Mouse (Mus musculus): ENCODE measurements around the gene Lztr1. TPM values are rescaled to one million over a fixed set of nuclear protein-coding genes. Genes with fewer than 3 reads are reported as not detected.

Gene Lztr1
- polyA plus RNA-seq, 1 experiment from 2014 or later, result 30.9 TPM

GRCm38 (mm10) chr16:17556180-17556579 lies 47.7 kb downstream of the Lztr1 start:
- no peak for DNase-seq (ENCODE audit: low spot score)

- DNase-seq (ENCODE audit: low spot score), result no peak
Measured at GRCm38 (mm10) chr16:17556907-17557306, 48.4 kb downstream of the Lztr1 start.

GRCm38 (mm10) chr16:17557947-17558480 lies 49.5 kb downstream of the Lztr1 start:
- DNase-seq (ENCODE audit: low spot score), result peak; percentile 61

- DNase-seq (ENCODE audit: low spot score), result peak; percentile 25
Measured at GRCm38 (mm10) chr16:17558811-17559210, 50.3 kb downstream of the Lztr1 start.

GRCm38 (mm10) chr16:17559396-17560027 lies 51.0 kb downstream of the Lztr1 start:
- no peak for DNase-seq (ENCODE audit: low spot score)

GRCm38 (mm10) chr16:17561128-17561750 lies 52.8 kb downstream of the Lztr1 start, which contains the start of gene Lrrc74b:
Gene Lrrc74b, minus strand, starts transcription at chr16:17561247.
- DNase-seq (ENCODE audit: low spot score), result no peak

GRCm38 (mm10) chr16:17561751-17562208 lies 53.3 kb downstream of the Lztr1 start, which contains the start of gene P2rx6:
Gene P2rx6, plus strand, starts transcription at chr16:17561885.
- DNase-seq (ENCODE audit: low spot score), result peak; percentile 5

GRCm38 (mm10) chr16:17563580-17563979 lies 55.1 kb downstream of the Lztr1 start:
- no peak for DNase-seq (ENCODE audit: low spot score)

GRCm38 (mm10) chr16:17564221-17564620 lies 55.7 kb downstream of the Lztr1 start:
- no peak for DNase-seq (ENCODE audit: low spot score)

- DNase-seq (ENCODE audit: low spot score), result no peak
Measured at GRCm38 (mm10) chr16:17564771-17565170, 56.3 kb downstream of the Lztr1 start.

GRCm38 (mm10) chr16:17566186-17566585 lies 57.7 kb downstream of the Lztr1 start:
- no peak for DNase-seq (ENCODE audit: low spot score)

Other genes with a start within 250 kb of the Lztr1 start
- gene Tmem191c, start 232.6 kb upstream of the Lztr1 start, polyA plus RNA-seq (2015; fragmentation: Nextera tagmentation; extraction: Ambion mirVana), result 33.3 and 50.5 TPM in 2 replicates
- 0.15 and 0.30 TPM in 2 replicates for gene Serpind1, start 177.3 kb upstream of the Lztr1 start, polyA plus RNA-seq (2015; fragmentation: Nextera tagmentation; extraction: Ambion mirVana)
- gene Snap29, start 102.7 kb upstream of the Lztr1 start, polyA plus RNA-seq (2015; fragmentation: Nextera tagmentation; extraction: Ambion mirVana), result 14.1 and 14.8 TPM in 2 replicates
- gene Pi4ka, start 102.4 kb upstream of the Lztr1 start, polyA plus RNA-seq (2015; fragmentation: Nextera tagmentation; extraction: Ambion mirVana), result 29.0 and 31.3 TPM in 2 replicates
- gene Crkl, start 56.7 kb upstream of the Lztr1 start, polyA plus RNA-seq (2015; fragmentation: Nextera tagmentation; extraction: Ambion mirVana), result 59.8 and 68.0 TPM in 2 replicates
- 0.40 and 0.42 TPM in 2 replicates for gene Aifm3, start 19.1 kb upstream of the Lztr1 start, polyA plus RNA-seq (2015; fragmentation: Nextera tagmentation; extraction: Ambion mirVana)
- gene Thap7, start 22.4 kb downstream of the Lztr1 start, polyA plus RNA-seq (2015; fragmentation: Nextera tagmentation; extraction: Ambion mirVana), result 79.7 and 81.0 TPM in 2 replicates
- gene Lrrc74b, start 52.6 kb downstream of the Lztr1 start, polyA plus RNA-seq (2015; fragmentation: Nextera tagmentation; extraction: Ambion mirVana), result 0.20 and 0.36 TPM in 2 replicates
- gene P2rx6, start 53.2 kb downstream of the Lztr1 start, polyA plus RNA-seq (2015; fragmentation: Nextera tagmentation; extraction: Ambion mirVana), result 1.4 and 2.0 TPM in 2 replicates
- 1.5 and 2.1 TPM in 2 replicates for gene Slc7a4, start 74.5 kb downstream of the Lztr1 start, polyA plus RNA-seq (2015; fragmentation: Nextera tagmentation; extraction: Ambion mirVana)
- 17.4 and 21.6 TPM in 2 replicates for gene Smpd4, start 110.7 kb downstream of the Lztr1 start, polyA plus RNA-seq (2015; fragmentation: Nextera tagmentation; extraction: Ambion mirVana)
- gene Ccdc74a, start 137.8 kb downstream of the Lztr1 start, polyA plus RNA-seq (2015; fragmentation: Nextera tagmentation; extraction: Ambion mirVana), result 0.98 and 1.1 TPM in 2 replicates
- gene Med15, start 224.2 kb downstream of the Lztr1 start, polyA plus RNA-seq (2015; fragmentation: Nextera tagmentation; extraction: Ambion mirVana), result 31.6 and 36.9 TPM in 2 replicates

All from thymus, postnatal 0 days (tissue).